ENCODE assay signal across 17 mouse cellular contexts in genomic region chr16:64719096-64719495, GRCm38 (mm10). TPM values are rescaled to one million over a fixed set of nuclear protein-coding genes. Genes with fewer than 3 reads are reported as not detected.
DNase-seq lines count a peak whose midpoint lies in the region; ATAC-seq and TF ChIP-seq lines count a peak whose summit lies in the region.
"Had no signal": no experiment of that assay in that cellular context is flagged by ENCODE, and none has a peak within 500 bp of the region (broad histone marks: within the 10 kb centered on the region; RNA-seq: fewer than 3 reads in every experiment).

No protein-coding gene starts in this region.

- no peak for TF ChIP-seq POLR2A in brain, embryonic 14.5 days (IDR thresholded peaks at IDR 0.05; ENCODE audit: borderline replicate concordance, extremely low read depth, insufficient read depth, insufficient read length, poor library complexity, severe bottlenecking)

- no peak overlapping the region for H3K27ac ChIP-seq in intestine, embryonic 16.5 days (ENCODE audit: low read length)
- H3K27ac ChIP-seq in intestine, embryonic 15.5 days, result no peak overlapping the region
- no peak overlapping the region for H3K27ac ChIP-seq in limb, embryonic 13.5 days
- H3K27ac ChIP-seq: gastrocnemius, adult 2 months; kidney, postnatal 0 days; limb, embryonic 15.5 days had no signal

- no peak overlapping the region for H3K9ac ChIP-seq in intestine, embryonic 16.5 days (ENCODE audit: low read depth, low read length)
- no peak overlapping the region for H3K9ac ChIP-seq in intestine, embryonic 15.5 days
- H3K9ac ChIP-seq in limb, embryonic 13.5 days, result no peak overlapping the region
- H3K9ac ChIP-seq: limb, embryonic 15.5 days had no signal

- H3K9me3 ChIP-seq in intestine, embryonic 16.5 days (ENCODE audit: control insufficient read depth, low read length), result no peaks in the 10 kb centered on the region
- no peaks in the 10 kb centered on the region for H3K9me3 ChIP-seq in intestine, embryonic 15.5 days
- H3K9me3 ChIP-seq in limb, embryonic 13.5 days, result no peaks in the 10 kb centered on the region
- H3K9me3 ChIP-seq: limb, embryonic 15.5 days had no signal

- no peak for TF ChIP-seq CTCF in brain, embryonic 14.5 days (IDR thresholded peaks at IDR 0.05; ENCODE audit: borderline replicate concordance, extremely low read depth, insufficient read depth, insufficient read length)

- no peak overlapping the region for H3K4me2 ChIP-seq in intestine, embryonic 16.5 days (ENCODE audit: low read depth, low read length)
- H3K4me2 ChIP-seq in intestine, embryonic 15.5 days (replicated peaks), result no peak overlapping the region
- peak overlapping the region; percentile 21; the same call in 1 of the 2 replicates for H3K4me2 ChIP-seq in limb, embryonic 13.5 days (replicated peaks)
- H3K4me2 ChIP-seq: limb, embryonic 15.5 days; midbrain, embryonic 11.5 days had no signal

- H3K36me3 ChIP-seq in intestine, embryonic 16.5 days (ENCODE audit: control insufficient read depth, insufficient read depth, low read length), result no peaks in the 10 kb centered on the region
- H3K36me3 ChIP-seq in intestine, embryonic 15.5 days, result no peaks in the 10 kb centered on the region
- H3K36me3 ChIP-seq in limb, embryonic 13.5 days, result no peaks in the 10 kb centered on the region
- H3K36me3 ChIP-seq: limb, embryonic 15.5 days had no signal

- H3K4me3 ChIP-seq in intestine, embryonic 16.5 days (ENCODE audit: low read length), result no peak overlapping the region
- no peak overlapping the region for H3K4me3 ChIP-seq in intestine, embryonic 15.5 days (replicated peaks)
- no peak overlapping the region for H3K4me3 ChIP-seq in limb, embryonic 13.5 days
- H3K4me3 ChIP-seq: gastrocnemius, adult 2 months; limb, embryonic 15.5 days had no signal

- DNase-seq in brain, embryonic 14.5 days (ENCODE audit: low read depth), result peak; percentile 44
- peak; percentile 36 for DNase-seq in embryo, embryonic 11 days
- DNase-seq in heart, postnatal 14 days, result no peak
- no peak for DNase-seq in spleen, postnatal 36 days (ENCODE audit: low spot score in 2 of 2)
- DNase-seq: adrenal gland, postnatal 14 days; cerebellum, adult 8-10 months; gastrocnemius, adult 2 months; heart, adult 11 months; lung, postnatal 36 days had no signal

- WGBS in intestine, embryonic 16.5 days, result 50% methylated on average over 7 of the region's 7 CpGs
- 49% methylated on average over 7 of the region's 7 CpGs for WGBS in intestine, embryonic 15.5 days
- 10% methylated on average over 7 of the region's 7 CpGs for whole genome bisulfite sequencing in limb, embryonic 13.5 days

- H3K4me1 ChIP-seq in intestine, embryonic 16.5 days (ENCODE audit: control insufficient read depth, insufficient read depth, low read length), result 0 out of 2 replicates have a peak, but pooled peaks cover 5% of the 10 kb centered on the region
- H3K4me1 ChIP-seq in intestine, embryonic 15.5 days (replicated peaks), result 0 out of 2 replicates have a peak, but pooled peaks cover 4% of the 10 kb centered on the region
- H3K4me1 ChIP-seq in limb, embryonic 13.5 days, result peaks cover 25% of the 10 kb centered on the region

- intact Hi-C loops in heart, postnatal 14 days (cut with DNase I), result no loop called here

- peak; percentile 74 for ATAC-seq in intestine, embryonic 16.5 days
- ATAC-seq in intestine, embryonic 15.5 days, result no peak
- ATAC-seq in limb, embryonic 13.5 days (ENCODE audit: low FRiP score, low read depth), result no peak
- ATAC-seq: activated CD4-positive, CD25-positive, alpha-beta regulatory T cell, adult 4 months; Patski had no signal

- no peaks in the 10 kb centered on the region for H3K27me3 ChIP-seq in intestine, embryonic 16.5 days (replicated peaks; ENCODE audit: control insufficient read depth, insufficient read depth, low read length)
- no peaks in the 10 kb centered on the region for H3K27me3 ChIP-seq in intestine, embryonic 15.5 days (replicated peaks)
- H3K27me3 ChIP-seq in limb, embryonic 13.5 days, result peaks cover 23% of the 10 kb centered on the region

RNA-seq across cellular contexts. Expression of gene 4930453N24Rik, which starts 51.9 kb away (rescaled TPM):
- 14.9 and 16.4 TPM in 2 replicates for polyA plus RNA-seq in intestine, embryonic 16.5 days (2015; fragmentation: Nextera tagmentation; extraction: Ambion mirVana)
- polyA plus RNA-seq in intestine, embryonic 15.5 days (2015; fragmentation: Nextera tagmentation; extraction: Ambion mirVana), result 18.1 and 21.1 TPM in 2 replicates
- polyA plus RNA-seq in brain, embryonic 14.5 days (2012; rRNA removed), result 13.4 and 15.1 TPM in 2 replicates
- 25.9 and 27.1 TPM in 2 replicates for polyA plus RNA-seq in limb, embryonic 13.5 days (2015; fragmentation: Nextera tagmentation; extraction: Ambion mirVana)
- total RNA-seq in heart, postnatal 14 days (2021), result 10 to 100 TPM; 24.5 to 24.6 TPM

Comparison
In these comparisons a context has a peak if more than half of its experiments do, and no peak if none do; other contexts are left out.
1. DNase-seq: peak in brain, embryonic 14.5 days (single experiment) and embryo, embryonic 11 days (single experiment); none in heart, postnatal 14 days (0 of 2) and spleen, postnatal 36 days (0 of 2).